Mouse (Mus musculus): ENCODE data around the gene Pvr. TPM values are rescaled to one million over a fixed set of nuclear protein-coding genes. Genes with fewer than 3 reads are reported as not detected.
A peak's percentile ranks its signal among the peaks of the same experiment; 100 is the strongest.
"Not testable (repeated sequence)": the region's sequence is repeated elsewhere in the genome, so short reads cannot be mapped to it uniquely, and the experiment has no call there.

Gene Pvr
- polyA plus RNA-seq, 1 experiment from 2014 or later = 15.7 TPM

GRCm38 (mm10) chr7:19932877-19933809, 12.2 kb upstream of the Pvr start:
- Histone ChIP-seq H3K27me3 (replicated peaks) (0 out of 2 replicates have a peak, but pooled peaks cover 5% of the 10 kb centered on the region), H3K27ac (ENCODE audit: poor library complexity, severe bottlenecking) (0 out of 2 replicates have a peak overlapping the region, but pooled peaks have one; percentile 16), H3K9ac (no peak overlapping the region; the same call in 1 of the 2 replicates), H3K36me3 (no peaks in the 10 kb centered on the region), H3K4me1 (replicated peaks) (peaks cover 40% of the 10 kb centered on the region), H3K4me3 (peak overlapping the region; percentile 26), H3K4me2 (peak overlapping the region; percentile 60), H3K9me3 (replicated peaks) (no peaks in the 10 kb centered on the region)
- peak; percentile 67; the same call in 1 of the 2 replicates for ATAC-seq (ENCODE audit: insufficient number of reproducible peaks, low FRiP score)
- 17% methylated on average over 21 of the region's 21 CpGs for WGBS

DNA sequence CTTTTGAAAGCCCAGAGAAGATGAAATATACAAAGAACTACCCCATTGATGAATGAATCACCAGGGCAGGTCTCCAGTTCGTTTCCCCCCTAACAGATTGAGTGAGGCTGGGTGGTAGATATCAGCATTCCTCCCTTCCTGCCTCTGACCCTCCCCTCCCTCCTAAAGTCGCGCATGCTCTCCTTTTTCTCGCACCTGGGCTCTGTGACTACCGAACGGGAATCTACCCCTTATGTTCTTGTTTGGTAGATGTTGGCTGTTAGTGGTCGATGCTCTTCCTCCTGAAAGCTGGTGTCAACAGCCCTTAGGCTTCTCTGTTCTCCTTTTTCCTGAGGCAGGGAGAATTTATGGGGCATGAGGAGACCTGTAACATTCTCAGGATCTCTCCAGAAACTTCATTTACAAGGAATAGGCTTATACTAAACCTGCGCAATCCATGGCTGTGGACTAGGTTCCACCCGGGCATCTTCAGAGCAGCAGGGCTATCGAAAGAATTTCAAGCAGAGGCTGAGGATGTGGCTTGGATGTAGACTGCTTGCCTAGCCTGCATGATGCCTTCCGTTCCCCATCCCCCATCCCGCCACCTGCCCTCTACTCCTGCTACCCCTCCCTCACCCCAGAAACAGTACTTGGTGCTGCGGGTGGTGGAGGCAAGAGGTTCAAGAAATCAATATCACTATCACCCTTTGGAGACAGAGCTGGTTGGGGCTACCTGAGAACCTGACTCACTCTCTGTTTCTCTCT, 11.3 kb upstream of the Pvr start:
- 0 out of 2 replicates have a peak, but pooled peaks cover 5% of the 10 kb centered on the region for H3K27me3 ChIP-seq (replicated peaks)
- ATAC-seq (ENCODE audit: insufficient number of reproducible peaks, low FRiP score) = no peak
- 16% methylated on average over 13 of the region's 13 CpGs for WGBS
- no peak overlapping the region; the same call in 1 of the 2 replicates for H3K9ac ChIP-seq
- no peak overlapping the region for H3K4me3 ChIP-seq
- no peak overlapping the region for H3K27ac ChIP-seq (ENCODE audit: poor library complexity, severe bottlenecking)
- H3K4me2 ChIP-seq = peak overlapping the region; percentile 60
- H3K9me3 ChIP-seq (replicated peaks) = no peaks in the 10 kb centered on the region
- H3K36me3 ChIP-seq = no peaks in the 10 kb centered on the region
- peaks cover 35% of the 10 kb centered on the region for H3K4me1 ChIP-seq (replicated peaks)

DNA sequence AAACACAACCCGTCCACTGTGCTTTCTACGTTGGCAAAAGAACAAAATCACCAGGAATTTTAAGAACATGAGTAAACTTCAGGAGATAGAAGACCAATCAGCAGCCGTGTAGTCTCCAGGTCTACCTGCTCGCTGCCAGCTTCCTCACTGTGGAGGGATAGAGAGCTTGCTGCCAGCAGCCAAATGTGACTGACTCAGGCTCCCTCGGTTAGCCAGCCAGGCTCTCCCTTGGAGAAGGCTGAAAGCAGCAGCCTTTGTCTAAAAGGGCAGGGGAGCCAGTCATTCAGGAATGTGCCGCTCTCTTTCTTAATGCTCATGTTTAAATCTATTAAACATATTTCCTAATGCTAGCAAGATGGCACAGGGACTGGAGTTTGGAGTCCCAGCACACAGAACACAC, 9.5 kb upstream of the Pvr start:
- H3K4me3 ChIP-seq; H3K9me3 ChIP-seq (replicated peaks); H3K36me3 ChIP-seq; H3K4me2 ChIP-seq; H3K9ac ChIP-seq; H3K27me3 ChIP-seq (replicated peaks); H3K27ac ChIP-seq (ENCODE audit: poor library complexity, severe bottlenecking); ATAC-seq (ENCODE audit: insufficient number of reproducible peaks, low FRiP score): not testable (repeated sequence)
- WGBS = 76% methylated on average over 6 of the region's 6 CpGs
- H3K4me1 ChIP-seq (replicated peaks) = peaks cover 29% of the 10 kb centered on the region

DNA sequence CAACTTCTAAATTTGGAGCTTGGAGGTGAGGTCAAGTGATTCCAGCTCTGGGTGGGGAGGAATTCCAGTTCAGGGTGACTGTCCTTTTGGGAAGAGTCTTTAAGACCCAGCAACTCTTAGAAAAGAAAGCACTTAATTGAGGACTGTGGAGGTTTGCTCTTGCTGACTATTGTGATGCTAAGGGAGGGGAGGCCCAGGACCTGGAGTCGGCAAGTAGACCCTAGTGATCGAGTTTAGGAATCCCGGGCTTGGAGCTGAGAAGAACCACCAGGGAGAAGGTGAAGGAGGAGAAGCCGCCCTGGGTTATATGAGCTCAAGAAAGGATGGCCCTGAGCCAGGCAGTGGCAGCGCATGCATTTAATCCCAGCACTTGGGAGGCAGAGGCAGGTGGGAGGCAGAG, 7.5 kb upstream of the Pvr start:
- Histone ChIP-seq H3K9ac (no peak overlapping the region), H3K4me1 (replicated peaks) (peaks cover 29% of the 10 kb centered on the region), H3K27me3 (replicated peaks) (0 out of 2 replicates have a peak, but pooled peaks cover 5% of the 10 kb centered on the region), H3K4me2 (no peak overlapping the region), H3K36me3 (no peaks in the 10 kb centered on the region), H3K9me3 (replicated peaks) (no peaks in the 10 kb centered on the region), H3K27ac (ENCODE audit: poor library complexity, severe bottlenecking) (no peak overlapping the region), H3K4me3 (no peak overlapping the region)
- ATAC-seq (ENCODE audit: insufficient number of reproducible peaks, low FRiP score) = no peak
- 72% methylated on average over 5 of the region's 5 CpGs for WGBS

DNA sequence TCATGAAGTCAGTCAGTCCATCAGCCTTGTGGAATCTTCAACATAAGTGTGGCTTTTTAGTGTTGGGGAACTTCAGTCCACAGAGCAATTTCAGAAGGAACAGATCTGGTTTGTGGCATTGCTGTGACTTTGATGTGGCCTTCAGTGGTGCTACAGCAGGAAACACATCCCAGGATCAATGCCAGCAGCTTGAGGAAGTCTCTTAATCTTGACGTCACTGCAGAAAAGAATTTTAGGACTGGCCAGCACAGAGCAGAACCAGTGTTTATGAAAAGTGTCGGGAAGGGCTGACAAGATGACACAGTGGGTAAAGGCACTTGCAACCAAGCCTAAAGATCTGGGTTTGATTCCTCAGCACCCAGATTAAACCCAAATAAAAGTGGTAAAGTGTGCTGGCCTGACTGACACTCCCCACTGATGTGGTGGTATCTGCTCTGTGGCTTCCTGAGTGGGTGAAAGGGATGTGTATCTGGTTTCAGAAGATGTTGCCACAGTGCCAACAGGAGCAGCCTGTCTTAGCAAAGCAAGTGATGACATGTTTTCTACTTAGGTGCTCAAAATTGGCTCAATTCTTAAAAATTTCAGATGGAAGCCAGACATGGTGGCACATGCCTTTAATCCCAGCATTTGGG, 6.0 kb upstream of the Pvr start:
- Histone ChIP-seq H3K27me3 (replicated peaks) (no peaks in the 10 kb centered on the region), H3K27ac (ENCODE audit: poor library complexity, severe bottlenecking) (no peak overlapping the region), H3K4me2 (no peak overlapping the region), H3K9ac (no peak overlapping the region), H3K4me1 (replicated peaks) (peaks cover 13% of the 10 kb centered on the region), H3K36me3 (no peaks in the 10 kb centered on the region), H3K9me3 (replicated peaks) (no peaks in the 10 kb centered on the region), H3K4me3 (no peak overlapping the region)
- 0 out of 2 replicates have a peak, but pooled peaks have one; percentile 19 for ATAC-seq (ENCODE audit: insufficient number of reproducible peaks, low FRiP score)
- 37% methylated on average over 2 of the region's 2 CpGs for WGBS

DNA sequence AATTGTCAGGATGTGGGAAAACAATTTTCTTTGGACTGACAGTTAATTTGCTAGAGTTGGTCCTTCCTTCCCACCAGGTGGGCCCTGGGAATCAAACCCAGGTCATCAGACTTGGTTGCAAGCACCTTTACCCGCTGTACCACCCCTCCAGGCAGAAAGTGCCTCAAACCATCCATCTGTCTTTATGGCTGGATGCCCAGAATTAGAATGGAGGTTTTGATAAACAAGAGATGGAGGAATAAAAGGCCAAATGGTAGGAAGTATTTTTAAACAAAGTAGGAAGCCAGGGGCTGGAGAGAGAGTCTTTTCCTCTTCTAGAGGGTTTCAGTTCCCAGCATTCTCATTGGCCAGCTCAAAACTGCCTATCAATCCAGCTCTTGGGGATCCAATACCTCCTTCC, 4.4 kb upstream of the Pvr start:
- Histone ChIP-seq H3K27me3 (replicated peaks) (no peaks in the 10 kb centered on the region), H3K27ac (ENCODE audit: poor library complexity, severe bottlenecking) (no peak overlapping the region), H3K4me2 (no peak overlapping the region), H3K36me3 (no peaks in the 10 kb centered on the region), H3K9me3 (replicated peaks) (no peaks in the 10 kb centered on the region), H3K4me1 (replicated peaks) (peaks cover 8% of the 10 kb centered on the region; the same call in 1 of the 2 replicates), H3K4me3 (no peak overlapping the region), H3K9ac (no peak overlapping the region)
- ATAC-seq (ENCODE audit: insufficient number of reproducible peaks, low FRiP score) = no peak
- WGBS = 62% methylated on average over 1 of the region's 1 CpGs

GRCm38 (mm10) chr7:19923797-19924196, 2.8 kb upstream of the Pvr start:
- Histone ChIP-seq H3K27ac (ENCODE audit: poor library complexity, severe bottlenecking) (no peak overlapping the region), H3K27me3 (replicated peaks) (no peaks in the 10 kb centered on the region), H3K4me1 (replicated peaks) (peaks cover 15% of the 10 kb centered on the region; the same call in 1 of the 2 replicates), H3K9me3 (replicated peaks) (no peaks in the 10 kb centered on the region), H3K4me2 (peak overlapping the region; percentile 47), H3K9ac (no peak overlapping the region; the same call in 1 of the 2 replicates), H3K4me3 (no peak overlapping the region), H3K36me3 (no peaks in the 10 kb centered on the region)
- ATAC-seq (ENCODE audit: insufficient number of reproducible peaks, low FRiP score) = no peak
- WGBS = 13% methylated on average over 12 of the region's 15 CpGs

GRCm38 (mm10) chr7:19923354-19923753, 2.4 kb upstream of the Pvr start:
- H3K9me3 ChIP-seq (replicated peaks) = no peaks in the 10 kb centered on the region
- H3K27me3 ChIP-seq (replicated peaks) = no peaks in the 10 kb centered on the region
- no peak overlapping the region for H3K9ac ChIP-seq
- peaks cover 15% of the 10 kb centered on the region; the same call in 1 of the 2 replicates for H3K4me1 ChIP-seq (replicated peaks)
- no peak for ATAC-seq (ENCODE audit: insufficient number of reproducible peaks, low FRiP score)
- no peak overlapping the region for H3K4me3 ChIP-seq
- peaks cover 3% of the 10 kb centered on the region for H3K36me3 ChIP-seq
- H3K4me2 ChIP-seq = no peak overlapping the region
- WGBS = 49% methylated on average over 2 of the region's 2 CpGs
- no peak overlapping the region for H3K27ac ChIP-seq (ENCODE audit: poor library complexity, severe bottlenecking)

- Histone ChIP-seq H3K9me3 (replicated peaks) (no peaks in the 10 kb centered on the region), H3K4me2 (peak overlapping the region; percentile 71), H3K9ac (peak overlapping the region; percentile 91), H3K4me3 (peak overlapping the region; percentile 90), H3K27ac (ENCODE audit: poor library complexity, severe bottlenecking) (peak overlapping the region; percentile 92), H3K36me3 (peaks cover 33% of the 10 kb centered on the region), H3K4me1 (replicated peaks) (peaks cover 15% of the 10 kb centered on the region; the same call in 1 of the 2 replicates), H3K27me3 (replicated peaks) (no peaks in the 10 kb centered on the region)
- WGBS = 22% methylated on average over 4 of the region's 4 CpGs
- ATAC-seq (ENCODE audit: insufficient number of reproducible peaks, low FRiP score) = 0 out of 2 replicates have a peak, but pooled peaks have one; percentile 7
Observed at GRCm38 (mm10) chr7:19920166-19920505, 824 bp downstream of the Pvr start.

DNA sequence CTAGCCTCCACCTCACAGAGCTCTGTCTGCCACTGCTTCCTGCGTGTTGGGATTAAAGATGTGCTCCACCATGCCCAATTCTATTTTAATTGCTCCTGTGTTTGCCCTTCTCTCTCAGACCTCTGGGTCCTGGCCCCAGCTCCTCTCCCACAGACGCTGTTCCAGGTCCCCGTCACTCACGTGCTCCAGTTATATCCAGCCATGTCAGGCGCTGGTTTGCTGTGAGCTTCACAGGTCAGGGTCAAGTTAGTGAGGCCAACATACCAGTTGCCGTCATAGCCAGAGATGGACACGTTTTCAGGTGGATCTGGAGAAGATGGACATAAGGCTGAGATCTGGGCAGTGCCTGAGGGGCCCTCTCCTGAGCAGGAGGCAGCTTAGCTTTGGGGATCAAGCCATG, 6.4 kb downstream of the Pvr start:
- H3K4me2 ChIP-seq = no peak overlapping the region
- H3K36me3 ChIP-seq = peaks cover 81% of the 10 kb centered on the region
- no peak overlapping the region for H3K9ac ChIP-seq
- no peaks in the 10 kb centered on the region for H3K9me3 ChIP-seq (replicated peaks)
- no peak for ATAC-seq (ENCODE audit: insufficient number of reproducible peaks, low FRiP score)
- H3K27ac ChIP-seq (ENCODE audit: poor library complexity, severe bottlenecking) = no peak overlapping the region
- H3K27me3 ChIP-seq (replicated peaks) = no peaks in the 10 kb centered on the region
- no peaks in the 10 kb centered on the region for H3K4me1 ChIP-seq (replicated peaks)
- WGBS = 86% methylated on average over 7 of the region's 7 CpGs
- no peak overlapping the region for H3K4me3 ChIP-seq
